Mouse (Mus musculus) CD4-positive naive resting alpha-beta T cell, adult 76 days (primary cell): ENCODE data around the gene Ddx5. TPM values are rescaled to one million over a fixed set of nuclear protein-coding genes. Genes with fewer than 3 reads are reported as not detected.

ENCODE experiments used
- total RNA-seq: library from RNA; stranded (reverse); gene quantifications from one replicate; pipeline ENCODE4 v1.2.4, GENCODE M21; 2023

Ddx5 gene
- 2,875 TPM for total RNA-seq

GRCm38 (mm10) chr11:106788775-106789459, at the start of gene Ddx5, which contains the start of gene Cep95:
TSS of gene Ddx5 (minus strand) at chr11:106789185.
TSS of gene Cep95 (plus strand) at chr11:106789252.

GRCm38 (mm10) chr11:106779388-106780088, 9.4 kb downstream of the Ddx5 start, which contains the start of gene Polg2:
TSS of gene Polg2 (minus strand) at chr11:106779537.

GRCm38 (mm10) chr11:106751039-106752018, 37.7 kb downstream of the Ddx5 start, which contains the start of gene Milr1:
TSS of gene Milr1 (plus strand) at chr11:106751226.

GRCm38 (mm10) chr11:106750121-106750751, 38.7 kb downstream of the Ddx5 start, which contains the start of gene Pecam1:
TSS of gene Pecam1 (minus strand) at chr11:106750628.

Other genes with a start within 250 kb of the Ddx5 start
- 44.3 TPM for gene Tex2, start 175.8 kb downstream of the Ddx5 start, total RNA-seq
- 217 TPM for gene Pecam1, start 38.6 kb downstream of the Ddx5 start, total RNA-seq
- gene Milr1, start 38.0 kb downstream of the Ddx5 start, total RNA-seq = 8.6 TPM
- gene Polg2, start 9.6 kb downstream of the Ddx5 start, total RNA-seq = 78.0 TPM
- gene Cep95, start 67 bp upstream of the Ddx5 start, total RNA-seq = 29.2 TPM
- 68.3 TPM for gene Smurf2, start 131.5 kb upstream of the Ddx5 start, total RNA-seq
- 15.0 TPM for gene Kpna2, start 210.4 kb upstream of the Ddx5 start, total RNA-seq
- 0.53 TPM for gene 1810010H24Rik, start 236.5 kb upstream of the Ddx5 start, total RNA-seq